ENCODE assay signal across 15 mouse cellular contexts in the genomic region with DNA sequence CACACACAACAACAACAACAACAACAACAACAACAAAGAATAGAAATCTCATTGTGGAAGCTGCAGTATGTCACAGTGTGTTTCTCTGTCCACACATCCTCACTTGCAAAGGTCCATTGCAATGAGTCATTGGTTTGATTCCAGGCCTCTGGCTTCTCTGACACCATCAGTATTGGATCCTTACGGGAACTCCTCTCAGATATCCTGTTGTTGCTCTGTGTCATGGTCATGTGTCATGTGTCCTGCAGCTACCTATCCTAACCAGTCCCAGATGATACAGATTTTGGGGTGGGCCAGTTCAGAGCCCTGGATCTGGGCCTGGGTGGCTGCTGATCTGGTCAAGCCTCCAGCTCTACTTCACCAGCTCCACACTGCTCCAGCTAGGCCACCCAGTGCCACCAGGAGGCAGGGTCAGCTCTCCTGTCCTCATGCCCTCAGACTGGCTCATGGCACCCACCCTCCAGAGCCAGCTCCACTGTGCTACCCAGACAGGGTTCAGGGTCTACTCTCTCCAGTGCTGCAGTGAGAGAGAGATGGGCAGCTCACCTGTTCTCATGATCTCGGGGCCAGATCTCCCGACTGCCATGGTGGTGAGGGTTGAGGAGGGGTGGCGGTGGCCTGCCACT. TPM values are rescaled to one million over a fixed set of nuclear protein-coding genes. Genes with fewer than 3 reads are reported as not detected.
DNase-seq lines count a peak whose midpoint lies in the region; ATAC-seq and TF ChIP-seq lines count a peak whose summit lies in the region.
"Had no signal": no experiment of that assay in that cellular context is flagged by ENCODE, and none has a peak within 500 bp of the region (broad histone marks: within the 10 kb centered on the region; RNA-seq: fewer than 3 reads in every experiment).

No protein-coding gene starts in this region.

- peak; percentile 24 for ATAC-seq in heart, embryonic 11.5 days (replicated peaks; ENCODE audit: insufficient number of reproducible peaks, low FRiP score, low TSS enrichment)
- 0 out of 2 replicates have a peak, but pooled peaks have one; percentile 7 for ATAC-seq in lung, embryonic 14.5 days (ENCODE audit: insufficient read depth)
- ATAC-seq in embryonic facial prominence, embryonic 15.5 days (ENCODE audit: insufficient number of reproducible peaks, low FRiP score, low TSS enrichment, low read depth) = 0 out of 2 replicates have a peak, but pooled peaks have one; percentile 57
- ATAC-seq: CD4-positive, CD25-positive, alpha-beta regulatory T cell, adult 4 months had no signal

- H3K79me2 ChIP-seq in myocyte (ENCODE audit: control insufficient read depth, insufficient read depth) = no peaks in the 10 kb centered on the region

- TF ChIP-seq POLR2A in myocyte (IDR thresholded peaks at IDR 0.05; ENCODE audit: insufficient read length, low read depth) = no peak

- no peak overlapping the region for H3K27ac ChIP-seq in heart, embryonic 11.5 days (ENCODE audit: low read depth, low read length)
- H3K27ac ChIP-seq in lung, embryonic 14.5 days (ENCODE audit: low read depth) = no peak overlapping the region
- H3K27ac ChIP-seq in embryonic facial prominence, embryonic 15.5 days (replicated peaks) = no peak overlapping the region
- H3K27ac ChIP-seq: heart, adult 2 months; midbrain, embryonic 10.5 days had no signal

- H3ac ChIP-seq in myocyte (ENCODE audit: control insufficient read depth, insufficient read length) = no peak overlapping the region

- H3K27me3 ChIP-seq in heart, embryonic 11.5 days (ENCODE audit: control insufficient read depth, insufficient read depth, low read length) = no peaks in the 10 kb centered on the region
- no peaks in the 10 kb centered on the region for H3K27me3 ChIP-seq in lung, embryonic 14.5 days (ENCODE audit: insufficient read depth, low read length)
- H3K27me3 ChIP-seq in embryonic facial prominence, embryonic 15.5 days = no peaks in the 10 kb centered on the region
- no peaks in the 10 kb centered on the region for H3K27me3 ChIP-seq in myocyte (ENCODE audit: control insufficient read depth, insufficient read depth, insufficient read length)
- H3K27me3 ChIP-seq: liver, embryonic 15.5 days had no signal

- H3K4me2 ChIP-seq in heart, embryonic 11.5 days = no peak overlapping the region
- no peak overlapping the region for H3K4me2 ChIP-seq in lung, embryonic 14.5 days
- H3K4me2 ChIP-seq in embryonic facial prominence, embryonic 15.5 days (replicated peaks) = no peak overlapping the region
- no peak overlapping the region for H3K4me2 ChIP-seq in myocyte (ENCODE audit: low read depth)
- H3K4me2 ChIP-seq: liver, embryonic 15.5 days had no signal

- H3K9me3 ChIP-seq in heart, embryonic 11.5 days (replicated peaks; ENCODE audit: control insufficient read depth, low read length) = no peaks in the 10 kb centered on the region
- no peaks in the 10 kb centered on the region for H3K9me3 ChIP-seq in lung, embryonic 14.5 days (ENCODE audit: low read depth, low read length)
- no peaks in the 10 kb centered on the region for H3K9me3 ChIP-seq in embryonic facial prominence, embryonic 15.5 days (replicated peaks)
- H3K9me3 ChIP-seq: liver, embryonic 15.5 days; midbrain, embryonic 10.5 days had no signal

- DNase-seq in heart, postnatal 10 days = no peak
- DNase-seq in lung, embryonic 14.5 days = no peak
- DNase-seq in lung, postnatal 14 days = no peak
- DNase-seq in c-Kit-positive CD71-positive TER-119-positive erythroid progenitor cells, embryonic 14.5 days (ENCODE audit: low spot score) = no peak
- no peak for DNase-seq in right cerebral cortex, postnatal 36 days (ENCODE audit: low spot score in 2 of 2)
- DNase-seq: cerebellum, postnatal 14 days; heart, adult 2 months; kidney, adult 18-20 months; thymus, adult 18-20 months had no signal

- no peak overlapping the region for H3K4me3 ChIP-seq in heart, embryonic 11.5 days (ENCODE audit: low read depth, low read length)
- no peak overlapping the region for H3K4me3 ChIP-seq in lung, embryonic 14.5 days (ENCODE audit: low read depth, low read length)
- no peak overlapping the region for H3K4me3 ChIP-seq in embryonic facial prominence, embryonic 15.5 days (replicated peaks)
- H3K4me3 ChIP-seq in myocyte = no peak overlapping the region
- H3K4me3 ChIP-seq: heart, adult 2 months; liver, embryonic 15.5 days; midbrain, embryonic 10.5 days had no signal

- no peaks in the 10 kb centered on the region for H3K36me3 ChIP-seq in heart, embryonic 11.5 days (ENCODE audit: control insufficient read depth, insufficient read depth, low read length)
- H3K36me3 ChIP-seq in lung, embryonic 14.5 days (ENCODE audit: insufficient read depth) = no peaks in the 10 kb centered on the region
- H3K36me3 ChIP-seq in embryonic facial prominence, embryonic 15.5 days = no peaks in the 10 kb centered on the region
- H3K36me3 ChIP-seq in myocyte (ENCODE audit: control insufficient read depth, insufficient read depth) = no peaks in the 10 kb centered on the region
- H3K36me3 ChIP-seq: liver, embryonic 15.5 days; midbrain, embryonic 10.5 days had no signal

- intact Hi-C loops in heart, postnatal 10 days (cut with DNase I) = loop anchor here (10.0 kb wide), 1 partner anchor 316 kb away; no protein-coding TSS in a partner anchor

- peak; percentile 29 for TF ChIP-seq CTCF in lung, embryonic 14.5 days (IDR thresholded peaks at IDR 0.05; ENCODE audit: low read depth)

- 90% methylated on average over 4 of the region's 4 CpGs for WGBS in heart, embryonic 11.5 days (ENCODE audit: insufficient replicate concordance)
- WGBS in lung, embryonic 14.5 days = 78% methylated on average over 4 of the region's 4 CpGs
- 85% methylated on average over 4 of the region's 4 CpGs for WGBS in embryonic facial prominence, embryonic 15.5 days

- H3K9ac ChIP-seq in heart, embryonic 11.5 days (ENCODE audit: low read depth, low read length) = no peak overlapping the region
- H3K9ac ChIP-seq in lung, embryonic 14.5 days = no peak overlapping the region
- H3K9ac ChIP-seq in embryonic facial prominence, embryonic 15.5 days = no peak overlapping the region
- H3K9ac ChIP-seq: liver, embryonic 15.5 days had no signal

- H3K4me1 ChIP-seq in heart, embryonic 11.5 days (ENCODE audit: control insufficient read depth, insufficient read depth, low read length) = peaks cover 33% of the 10 kb centered on the region; the same call in 1 of the 2 replicates
- H3K4me1 ChIP-seq in lung, embryonic 14.5 days (ENCODE audit: insufficient read depth) = peaks cover 17% of the 10 kb centered on the region
- H3K4me1 ChIP-seq in embryonic facial prominence, embryonic 15.5 days = 0 out of 2 replicates have a peak, but pooled peaks cover 7% of the 10 kb centered on the region

TF ChIP-seq in myocyte, 11 proteins besides CTCF, POLR2A, EP300 and RAD21:
- TF ChIP-seq REST (IDR thresholded peaks at IDR 0.05; ENCODE audit: insufficient read depth, insufficient read length) (no peak), USF1 (IDR thresholded peaks at IDR 0.05; ENCODE audit: low read depth) (peak; percentile 55)
TF ChIP-seq in myocyte: peak in this region for 1.

RNA-seq across cellular contexts. Expression of gene Vdac2, which starts 4.0 kb away (rescaled TPM):
- polyA plus RNA-seq in heart, embryonic 11.5 days (2014; fragmentation: Nextera tagmentation; extraction: Ambion mirVana) = 434 and 456 TPM in 2 replicates
- 100 to 1,000 TPM; 544 to 567 TPM for total RNA-seq in heart, postnatal 10 days (2021)
- polyA plus RNA-seq in lung, embryonic 14.5 days (2014; fragmentation: Nextera tagmentation; extraction: Ambion mirVana) = 274 and 278 TPM in 2 replicates
- 221 and 226 TPM in 2 replicates for polyA plus RNA-seq in embryonic facial prominence, embryonic 15.5 days (2015; fragmentation: Nextera tagmentation; extraction: Ambion mirVana)
- polyA plus RNA-seq in myocyte (2012; fragmentation: generic; extraction: Trizol) = 314 TPM

RNA-seq across cellular contexts. Expression of gene Comtd1, which starts 27.8 kb away (rescaled TPM):
- polyA plus RNA-seq in heart, embryonic 11.5 days (2014; fragmentation: Nextera tagmentation; extraction: Ambion mirVana) = 38.6 and 44.5 TPM in 2 replicates
- total RNA-seq in heart, postnatal 10 days (2021) = 10 to 100 TPM in 1 of 2 experiments, 1 to 10 TPM in 1; 8.8 to 10.3 TPM
- polyA plus RNA-seq in lung, embryonic 14.5 days (2014; fragmentation: Nextera tagmentation; extraction: Ambion mirVana) = 15.4 and 17.0 TPM in 2 replicates
- polyA plus RNA-seq in embryonic facial prominence, embryonic 15.5 days (2015; fragmentation: Nextera tagmentation; extraction: Ambion mirVana) = 20.4 and 20.7 TPM in 2 replicates
- polyA plus RNA-seq in myocyte (2012; fragmentation: generic; extraction: Trizol) = 47.1 TPM

Comparison
In these comparisons a context has a peak if more than half of its experiments do, and no peak if none do; other contexts are left out.
1. ATAC-seq: peak in every context shown above with its lines; median percentile 57 in embryonic facial prominence, embryonic 15.5 days; 24 in heart, embryonic 11.5 days; 7 in lung, embryonic 14.5 days.